ENCODE assay signal across 8 mouse cellular contexts in the genomic region with DNA sequence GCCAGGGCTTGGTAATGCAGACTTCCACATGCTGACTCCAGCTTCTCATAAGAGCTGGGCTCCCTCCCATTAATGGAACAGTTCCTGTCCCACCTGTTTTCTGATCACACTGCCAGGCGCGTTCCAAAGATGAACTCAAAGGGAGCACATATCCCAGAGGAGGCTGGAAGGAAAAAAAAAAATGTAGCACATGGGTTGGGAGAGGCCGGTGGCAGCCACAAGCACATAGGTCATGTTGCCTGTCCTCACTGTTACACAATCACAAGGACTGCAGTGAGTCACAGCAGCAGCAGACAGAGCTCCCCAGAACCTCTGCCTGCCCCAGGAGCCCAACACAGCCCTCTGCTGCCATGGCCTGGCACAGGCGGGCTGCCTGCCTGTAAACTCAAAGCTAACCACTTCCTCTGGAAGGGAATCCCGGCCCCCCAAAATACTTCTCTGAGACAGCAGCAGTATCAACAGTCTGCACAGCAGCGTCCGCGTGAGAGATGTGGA.
DNase-seq lines count a peak whose midpoint lies in the region; ATAC-seq and TF ChIP-seq lines count a peak whose summit lies in the region.

No protein-coding gene starts in this region.

- no peak for TF ChIP-seq CTCF in E14TG2a.4 (conservative IDR thresholded peaks at IDR 0.05; ENCODE audit: low read length)
- TF ChIP-seq CTCF in heart, adult 2 months (IDR thresholded peaks at IDR 0.05) = peak; percentile 69

- H3K79me2 ChIP-seq in heart, adult 2 months (replicated peaks; ENCODE audit: control insufficient read depth, insufficient read depth, low read length) = no peaks in the 10 kb centered on the region

- peak overlapping the region; percentile 56 for H3K4me3 ChIP-seq in E14TG2a.4 (replicated peaks; ENCODE audit: low read length)
- no peak overlapping the region for H3K4me3 ChIP-seq in heart, adult 2 months
- H3K4me3 ChIP-seq in liver, embryonic 15.5 days (replicated peaks) = no peak overlapping the region
- H3K4me3 ChIP-seq in forebrain, embryonic 15.5 days = no peak overlapping the region
- H3K4me3 ChIP-seq in midbrain, embryonic 16.5 days (ENCODE audit: low read depth, low read length) = no peak overlapping the region

- no peak overlapping the region; the same call in 1 of the 2 replicates for H3K4me2 ChIP-seq in liver, embryonic 15.5 days
- no peak overlapping the region for H3K4me2 ChIP-seq in forebrain, embryonic 15.5 days (replicated peaks)
- no peak overlapping the region for H3K4me2 ChIP-seq in midbrain, embryonic 16.5 days (ENCODE audit: low read length)

- H3K27me3 ChIP-seq in E14TG2a.4 (ENCODE audit: insufficient read depth, low read length) = peaks cover 13% of the 10 kb centered on the region; the same call in 1 of the 2 replicates
- H3K27me3 ChIP-seq in heart, adult 2 months (ENCODE audit: control insufficient read depth, insufficient read depth, low read length) = no peaks in the 10 kb centered on the region
- H3K27me3 ChIP-seq in liver, embryonic 15.5 days = no peaks in the 10 kb centered on the region
- no peaks in the 10 kb centered on the region for H3K27me3 ChIP-seq in forebrain, embryonic 15.5 days
- no peaks in the 10 kb centered on the region for H3K27me3 ChIP-seq in midbrain, embryonic 16.5 days (ENCODE audit: control insufficient read depth, insufficient read depth, low read depth, low read length)

- H3K27ac ChIP-seq in heart, adult 2 months = peak overlapping the region; percentile 87
- H3K27ac ChIP-seq in liver, embryonic 15.5 days (replicated peaks) = peak overlapping the region; percentile 38; the same call in 1 of the 2 replicates
- no peak overlapping the region for H3K27ac ChIP-seq in forebrain, embryonic 15.5 days (replicated peaks)
- H3K27ac ChIP-seq in midbrain, embryonic 16.5 days (ENCODE audit: low read length) = no peak overlapping the region

- intact Hi-C loops in heart, adult 2 months (cut with DNase I) = loop anchor here (2.0 to 5.0 kb wide), 2 partner anchors 91 to 111 kb away; no protein-coding TSS in a partner anchor

- no peaks in the 10 kb centered on the region for H3K36me3 ChIP-seq in E14TG2a.4 (ENCODE audit: insufficient read depth, low read length)
- H3K36me3 ChIP-seq in heart, adult 2 months (ENCODE audit: control insufficient read depth, insufficient read depth, low read length) = no peaks in the 10 kb centered on the region
- H3K36me3 ChIP-seq in liver, embryonic 15.5 days (replicated peaks) = no peaks in the 10 kb centered on the region
- H3K36me3 ChIP-seq in forebrain, embryonic 15.5 days = no peaks in the 10 kb centered on the region
- H3K36me3 ChIP-seq in midbrain, embryonic 16.5 days (ENCODE audit: control insufficient read depth, insufficient read depth, low read length) = no peaks in the 10 kb centered on the region

- no peaks in the 10 kb centered on the region for H3K9me3 ChIP-seq in E14TG2a.4 (ENCODE audit: low read length)
- H3K9me3 ChIP-seq in liver, embryonic 15.5 days (replicated peaks) = no peaks in the 10 kb centered on the region
- H3K9me3 ChIP-seq in forebrain, embryonic 15.5 days = no peaks in the 10 kb centered on the region
- no peaks in the 10 kb centered on the region for H3K9me3 ChIP-seq in midbrain, embryonic 16.5 days (replicated peaks; ENCODE audit: control insufficient read depth, low read length, poor library complexity, severe bottlenecking)

- WGBS in heart, adult 2 months = 59% methylated on average over 8 of the region's 8 CpGs
- WGBS in liver, embryonic 15.5 days (ENCODE audit: insufficient replicate concordance) = 22% methylated on average over 8 of the region's 8 CpGs
- 89% methylated on average over 8 of the region's 8 CpGs for WGBS in forebrain, embryonic 15.5 days
- 88% methylated on average over 8 of the region's 8 CpGs for WGBS in midbrain, embryonic 16.5 days

- no peak overlapping the region for H3K9ac ChIP-seq in heart, adult 2 months (ENCODE audit: low read depth, low read length)
- H3K9ac ChIP-seq in liver, embryonic 15.5 days = no peak overlapping the region
- no peak overlapping the region for H3K9ac ChIP-seq in forebrain, embryonic 15.5 days (replicated peaks)
- H3K9ac ChIP-seq in midbrain, embryonic 16.5 days (ENCODE audit: low read depth, low read length) = no peak overlapping the region

- TF ChIP-seq EP300 in heart, adult 2 months (IDR thresholded peaks at IDR 0.05; ENCODE audit: insufficient read depth, low read depth, low read length) = peak; percentile 74; the same call in 1 of the 2 replicates

- ATAC-seq in liver, embryonic 15.5 days (ENCODE audit: insufficient read depth) = peak; percentile 74
- no peak for ATAC-seq in forebrain, embryonic 15.5 days (replicated peaks)
- ATAC-seq in midbrain, embryonic 16.5 days = no peak

- peak; percentile 92 for DNase-seq in adrenal gland, adult 2 months
- DNase-seq in heart, adult 2 months = peak; percentile 63 to 79
- DNase-seq in skeletal muscle tissue, adult 2 months (ENCODE audit: low read depth, low spot score) = peak; percentile 96
- DNase-seq in spleen, adult 18-20 months = no peak

- peaks cover 38% of the 10 kb centered on the region for H3K4me1 ChIP-seq in E14TG2a.4 (replicated peaks; ENCODE audit: low read depth, low read length)
- H3K4me1 ChIP-seq in heart, adult 2 months (ENCODE audit: control insufficient read depth, insufficient read depth, low read length) = peaks cover 2% of the 10 kb centered on the region; the same call in 1 of the 2 replicates
- H3K4me1 ChIP-seq in liver, embryonic 15.5 days (replicated peaks) = peaks cover 20% of the 10 kb centered on the region
- H3K4me1 ChIP-seq in forebrain, embryonic 15.5 days = no peaks in the 10 kb centered on the region
- no peaks in the 10 kb centered on the region for H3K4me1 ChIP-seq in midbrain, embryonic 16.5 days (ENCODE audit: control insufficient read depth, insufficient read depth, low read length)

- TF ChIP-seq POLR2A in heart, adult 2 months (IDR thresholded peaks at IDR 0.05; ENCODE audit: insufficient read depth, low read depth, low read length) = no peak

Comparison
In these comparisons a context has a peak if more than half of its experiments do, and no peak if none do; other contexts are left out.
1. DNase-seq: peak in adrenal gland, adult 2 months (single experiment), heart, adult 2 months (2 of 2) and skeletal muscle tissue, adult 2 months (single experiment); none in spleen, adult 18-20 months (0 of 2).
2. H3K27ac ChIP-seq: peak in heart, adult 2 months (single experiment) and liver, embryonic 15.5 days (single experiment); none in forebrain, embryonic 15.5 days (single experiment) and midbrain, embryonic 16.5 days (single experiment).